Mouse (Mus musculus) heart, postnatal 0 days (tissue): ENCODE results near the gene Alox12e. TPM values are rescaled to one million over a fixed set of nuclear protein-coding genes. Genes with fewer than 3 reads are reported as not detected.

Experiments
- ATAC-seq: fragments of 200-750 bp; cut with Nextera tagmentation; 2 replicates; pipeline ENCODE4 v1.8.0; 2017; ENCODE audit warnings: low read depth, moderate number of reproducible peaks, moderate library complexity; ENCODE audit not compliant: insufficient read depth
- DNase-seq: peaks from one replicate; pipeline ENCODE4 v3.0.0-alpha.2; 2016; ENCODE audit warnings: low spot score
- H3K27ac ChIP-seq: fragments of 300-500 bp; sonication (generic); 2 replicates; pipeline ENCODE4 v1.5.1; 2014; ENCODE audit warnings: low read depth, mild to moderate bottlenecking
- H3K27me3 ChIP-seq: fragments of 300-500 bp; sonication (generic); 2 replicates; pipeline ENCODE4 v1.6.1; 2014; ENCODE audit warnings: low read length, mixed read lengths; ENCODE audit not compliant: control insufficient read depth, insufficient read depth
- H3K36me3 ChIP-seq: fragments of 300-500 bp; sonication (generic); replicated peaks from 2 replicates; pipeline ENCODE4 v1.6.1; 2014; ENCODE audit warnings: low read length, mixed read lengths; ENCODE audit not compliant: control insufficient read depth, insufficient read depth
- H3K4me1 ChIP-seq: fragments of 300-500 bp; sonication (generic); 2 replicates; pipeline ENCODE4 v1.6.1; 2014; ENCODE audit warnings: antibody characterized with exemption; ENCODE audit not compliant: control insufficient read depth, insufficient read depth
- H3K4me2 ChIP-seq: fragments of 300-500 bp; sonication (generic); 2 replicates; pipeline ENCODE4 v1.6.1; 2014; ENCODE audit warnings: low read depth, mild to moderate bottlenecking, low read length, moderate library complexity
- H3K4me3 ChIP-seq: fragments of 300-500 bp; sonication (generic); 2 replicates; pipeline ENCODE4 v1.5.1; 2014; ENCODE audit warnings: low read depth, low read length
- H3K9ac ChIP-seq: fragments of 300-500 bp; sonication (generic); replicated peaks from 2 replicates; pipeline ENCODE4 v1.6.1; 2014; ENCODE audit warnings: low read depth, low read length, mixed read lengths
- H3K9me3 ChIP-seq: fragments of 300-500 bp; sonication (generic); replicated peaks from 2 replicates; pipeline ENCODE4 v1.6.1; 2016; ENCODE audit warnings: low read length; ENCODE audit not compliant: control insufficient read depth
- CTCF ChIP-seq: IDR thresholded peaks from 2 replicates; pipeline ENCODE4 v1.5.1; 2016; ENCODE audit warnings: antibody characterized with exemption, control low read depth, low read depth
- EP300 ChIP-seq: IDR thresholded peaks from 2 replicates; pipeline ENCODE4 v1.6.1; 2016; ENCODE audit warnings: antibody characterized with exemption, low read depth
- WGBS: fragments of 180-500 bp; shearing (Covaris S2); extraction: QIAGEN DNeasy Blood & Tissue Kit; methylation state at CpG from one replicate; pipeline ENCODE4 v1.1.7; 2014; 5-methylcytosine and 5-hydroxymethylcytosine counted together
- polyA plus RNA-seq: library from polyadenylated mRNA; unstranded; fragments of >200 nt; fragmentation: Nextera tagmentation; extraction: Ambion mirVana; gene quantifications from 2 replicates; pipeline ENCODE4 v1.2.1, GENCODE M21; 2015
- total RNA-seq: library from RNA; depleted of rRNA; stranded (reverse); fragments of >200 nt; gene quantifications from 2 replicates; pipeline ENCODE4 v1.2.3, GENCODE M21; 2014; ENCODE audit warnings: low replicate concordance

Alox12e gene
- total and polyA plus RNA-seq, 2 experiments from 2014 or later: not detected

- H3K36me3 ChIP-seq: no peaks in the 10 kb centered on the region
- WGBS: 83% methylated on average over 8 of the region's 8 CpGs
Observed at GRCm38 (mm10) chr11:70345546-70345945, 23.1 kb upstream of the Alox12e start.

GRCm38 (mm10) chr11:70345061-70345460, 22.6 kb upstream of the Alox12e start:
- no peak overlapping the region for H3K9ac ChIP-seq
- H3K4me3 ChIP-seq: no peak overlapping the region
- no peaks in the 10 kb centered on the region for H3K36me3 ChIP-seq
- H3K4me2 ChIP-seq: no peak overlapping the region
- DNase-seq (no peak), ATAC-seq (no peak)
- H3K4me1 ChIP-seq: no peaks in the 10 kb centered on the region
- TF ChIP-seq CTCF: no peak
- H3K27ac ChIP-seq: no peak overlapping the region
- 58% methylated on average over 10 of the region's 10 CpGs for WGBS
- H3K9me3 ChIP-seq: no peaks in the 10 kb centered on the region
- peaks cover 20% of the 10 kb centered on the region for H3K27me3 ChIP-seq

More at GRCm38 (mm10) chr11:70345546-70345945, 23.1 kb upstream of the Alox12e start:
- H3K4me1 ChIP-seq: no peaks in the 10 kb centered on the region
- H3K27me3 ChIP-seq: peaks cover 25% of the 10 kb centered on the region
- no peak for ATAC-seq
- no peak overlapping the region for H3K4me3 ChIP-seq
- no peak overlapping the region for H3K27ac ChIP-seq
- TF ChIP-seq EP300 (no peak), CTCF (no peak)
- no peak overlapping the region for H3K9ac ChIP-seq
- no peak overlapping the region for H3K4me2 ChIP-seq
- H3K9me3 ChIP-seq: no peaks in the 10 kb centered on the region
- no peak for DNase-seq

- Histone ChIP-seq H3K4me3 (no peak overlapping the region), H3K36me3 (no peaks in the 10 kb centered on the region), H3K9ac (no peak overlapping the region), H3K4me2 (no peak overlapping the region), H3K27ac (no peak overlapping the region), H3K4me1 (no peaks in the 10 kb centered on the region), H3K9me3 (no peaks in the 10 kb centered on the region), H3K27me3 (0 out of 2 replicates have a peak, but pooled peaks cover 3% of the 10 kb centered on the region)
- no peak for TF ChIP-seq CTCF
- DNase-seq (no peak), ATAC-seq (no peak)
- 28% methylated on average over 7 of the region's 7 CpGs for WGBS
Observed at GRCm38 (mm10) chr11:70339481-70339880, 17.1 kb upstream of the Alox12e start.

DNA sequence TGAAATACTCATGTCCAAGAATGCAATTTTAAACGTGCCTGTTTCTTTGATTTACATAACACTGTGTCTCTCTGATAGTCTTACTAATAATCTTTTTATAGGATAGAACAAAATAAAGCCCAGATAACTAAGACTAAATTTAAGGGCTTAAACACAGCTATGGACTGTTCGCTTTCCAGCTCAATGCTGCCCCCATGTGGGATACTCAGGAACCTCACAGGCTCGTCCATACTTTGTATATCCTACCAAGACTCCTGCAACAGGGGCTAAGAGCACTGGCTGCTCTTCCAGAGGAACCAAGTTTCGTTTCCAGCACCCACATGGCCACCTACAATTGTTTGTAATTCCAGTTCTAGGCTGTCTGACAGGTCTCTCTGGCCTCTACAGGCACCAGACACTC, 12.0 kb upstream of the Alox12e start:
- Histone ChIP-seq H3K27ac (no peak overlapping the region), H3K36me3 (no peaks in the 10 kb centered on the region), H3K4me2 (no peak overlapping the region), H3K9me3 (no peaks in the 10 kb centered on the region), H3K27me3 (0 out of 2 replicates have a peak, but pooled peaks cover 5% of the 10 kb centered on the region), H3K4me1 (no peaks in the 10 kb centered on the region), H3K4me3 (no peak overlapping the region), H3K9ac (no peak overlapping the region)
- ATAC-seq: no peak
- WGBS: 25% methylated on average over 4 of the region's 4 CpGs
- TF ChIP-seq EP300 (no peak), CTCF (peak; percentile 63)
- peak; percentile 13 for DNase-seq

GRCm38 (mm10) chr11:70324726-70325125, 2.3 kb upstream of the Alox12e start:
- 72% methylated on average over 8 of the region's 8 CpGs for WGBS
- Histone ChIP-seq H3K27me3 (peaks cover 48% of the 10 kb centered on the region), H3K4me1 (no peaks in the 10 kb centered on the region), H3K9ac (no peak overlapping the region), H3K36me3 (no peaks in the 10 kb centered on the region), H3K9me3 (no peaks in the 10 kb centered on the region), H3K27ac (no peak overlapping the region), H3K4me2 (no peak overlapping the region), H3K4me3 (no peak overlapping the region)
- TF ChIP-seq EP300 (no peak), CTCF (no peak)
- DNase-seq: no peak
- ATAC-seq: no peak

GRCm38 (mm10) chr11:70321664-70322063, 764 bp downstream of the Alox12e start:
- WGBS: 5% methylated on average over 15 of the region's 15 CpGs
- Histone ChIP-seq H3K36me3 (no peaks in the 10 kb centered on the region), H3K27me3 (peaks cover 49% of the 10 kb centered on the region), H3K27ac (no peak overlapping the region), H3K9me3 (no peaks in the 10 kb centered on the region), H3K9ac (no peak overlapping the region), H3K4me1 (no peaks in the 10 kb centered on the region), H3K4me2 (no peak overlapping the region; the same call in 1 of the 2 replicates), H3K4me3 (no peak overlapping the region)
- peak; percentile 30 for DNase-seq
- peak; percentile 63 for TF ChIP-seq CTCF
- TF ChIP-seq EP300: no peak
- ATAC-seq: no peak
